8 mouse cellular contexts compared by ENCODE assay signal in the genomic region with DNA sequence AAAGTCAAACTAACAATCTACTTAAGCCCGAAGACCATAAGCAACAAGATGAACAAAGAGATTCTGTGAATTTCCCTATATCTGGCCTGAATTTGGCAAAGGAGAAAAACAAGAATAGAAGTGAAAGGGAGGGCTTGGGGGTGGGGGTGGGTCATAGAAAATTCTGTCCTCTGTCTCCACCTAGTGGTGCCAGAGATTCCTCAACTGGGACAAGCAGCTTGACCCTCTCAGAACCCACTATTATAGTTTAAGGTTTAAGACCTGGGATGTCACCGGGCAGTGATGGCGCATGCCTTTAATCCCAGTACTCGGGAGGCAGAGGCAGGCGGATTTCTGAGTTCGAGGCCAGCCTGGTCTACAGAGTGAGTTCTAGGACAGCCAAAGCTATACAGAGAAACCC. TPM values are rescaled to one million over a fixed set of nuclear protein-coding genes. Genes with fewer than 3 reads are reported as not detected.
A peak's percentile ranks its signal among the peaks of the same experiment; 100 is the strongest.
DNase-seq lines count a peak whose midpoint lies in the region; ATAC-seq lines count a peak whose summit lies in the region.

No protein-coding gene starts in this region.

- no peaks in the 10 kb centered on the region for H3K9me3 ChIP-seq in neural tube, embryonic 11.5 days (ENCODE audit: control insufficient read depth, low read length)
- no peaks in the 10 kb centered on the region for H3K9me3 ChIP-seq in lung, embryonic 16.5 days (ENCODE audit: control insufficient read depth, low read length)

- WGBS in neural tube, embryonic 11.5 days: 74% methylated on average over 6 of the region's 6 CpGs
- 57% methylated on average over 6 of the region's 6 CpGs for WGBS in lung, embryonic 16.5 days

- H3K9ac ChIP-seq in neural tube, embryonic 11.5 days (ENCODE audit: low read length): no peak overlapping the region
- H3K9ac ChIP-seq in lung, embryonic 16.5 days (ENCODE audit: low read length): no peak overlapping the region

- DNase-seq in cerebellum, adult 8-10 months: peak; percentile 34
- DNase-seq in cerebellum, adult 9-11 months: no peak
- DNase-seq in neural tube, embryonic 11.5 days (ENCODE audit: low spot score): peak; percentile 39
- no peak for DNase-seq in neural tube, embryonic 10.5 days (ENCODE audit: extremely low spot score, low spot score)
- peak; percentile 6 for DNase-seq in brain, embryonic 18.5 days (ENCODE audit: low read depth, low spot score)
- DNase-seq in heart, postnatal 36 days: peak; percentile 50 to 56
- DNase-seq in thymus, postnatal 14 days: peak; percentile 62

- ATAC-seq in neural tube, embryonic 11.5 days (ENCODE audit: insufficient read depth, low FRiP score, low TSS enrichment): no peak
- peak; percentile 61 for ATAC-seq in lung, embryonic 16.5 days (ENCODE audit: low read depth)

- no peaks in the 10 kb centered on the region for H3K4me1 ChIP-seq in neural tube, embryonic 11.5 days (ENCODE audit: control insufficient read depth, insufficient read depth, low read length)
- no peaks in the 10 kb centered on the region for H3K4me1 ChIP-seq in lung, embryonic 16.5 days (replicated peaks; ENCODE audit: control insufficient read depth, insufficient read depth, low read length)

- no peaks in the 10 kb centered on the region for H3K36me3 ChIP-seq in neural tube, embryonic 11.5 days (ENCODE audit: control insufficient read depth, insufficient read depth, low read length)
- H3K36me3 ChIP-seq in lung, embryonic 16.5 days (ENCODE audit: control insufficient read depth, insufficient read depth, low read length): no peaks in the 10 kb centered on the region

- H3K27me3 ChIP-seq in neural tube, embryonic 11.5 days (ENCODE audit: control insufficient read depth, insufficient read depth, low read length): no peaks in the 10 kb centered on the region
- no peaks in the 10 kb centered on the region for H3K27me3 ChIP-seq in lung, embryonic 16.5 days (ENCODE audit: control insufficient read depth, insufficient read depth, low read depth, low read length)

- intact Hi-C loops in heart, postnatal 36 days (cut with DNase I): no loop called here

- H3K4me3 ChIP-seq in neural tube, embryonic 11.5 days (ENCODE audit: low read depth, low read length): no peak overlapping the region
- no peak overlapping the region for H3K4me3 ChIP-seq in lung, embryonic 16.5 days (ENCODE audit: low read length)

- H3K4me2 ChIP-seq in neural tube, embryonic 11.5 days (ENCODE audit: low read depth): no peak overlapping the region
- H3K4me2 ChIP-seq in lung, embryonic 16.5 days (ENCODE audit: low read depth, low read length): no peak overlapping the region

- H3K27ac ChIP-seq in neural tube, embryonic 11.5 days (ENCODE audit: low read depth, low read length): no peak overlapping the region
- H3K27ac ChIP-seq in lung, embryonic 16.5 days (ENCODE audit: low read length): no peak overlapping the region

RNA-seq across cellular contexts. Expression of a gene that starts 12.6 kb away (rescaled TPM):
- polyA plus RNA-seq in neural tube, embryonic 11.5 days (2014; fragmentation: Nextera tagmentation; extraction: Ambion mirVana): 56.6 and 67.7 TPM in 2 replicates
- 10 to 100 TPM; 80.0 to 80.1 TPM for total RNA-seq in heart, postnatal 36 days (2021)
- 40.1 and 41.6 TPM in 2 replicates for polyA plus RNA-seq in lung, embryonic 16.5 days (2015; fragmentation: Nextera tagmentation; extraction: Ambion mirVana)

RNA-seq across cellular contexts. Expression of a gene that starts 37.0 kb away (rescaled TPM):
- 80.4 and 82.9 TPM in 2 replicates for polyA plus RNA-seq in neural tube, embryonic 11.5 days (2014; fragmentation: Nextera tagmentation; extraction: Ambion mirVana)
- total RNA-seq in heart, postnatal 36 days (2021): under 1 TPM; 0.43 to 0.69 TPM
- 30.1 and 31.5 TPM in 2 replicates for polyA plus RNA-seq in lung, embryonic 16.5 days (2015; fragmentation: Nextera tagmentation; extraction: Ambion mirVana)

RNA-seq across cellular contexts. Expression of a gene that starts 58.4 kb away (rescaled TPM):
- polyA plus RNA-seq in neural tube, embryonic 11.5 days (2014; fragmentation: Nextera tagmentation; extraction: Ambion mirVana): 56.5 and 61.1 TPM in 2 replicates
- 10 to 100 TPM; 16.0 to 17.1 TPM for total RNA-seq in heart, postnatal 36 days (2021)
- 29.6 and 30.7 TPM in 2 replicates for polyA plus RNA-seq in lung, embryonic 16.5 days (2015; fragmentation: Nextera tagmentation; extraction: Ambion mirVana)

Comparison
In these comparisons a context has a peak if more than half of its experiments do, and no peak if none do; other contexts are left out.
1. DNase-seq: peak in cerebellum, adult 8-10 months (single experiment), neural tube, embryonic 11.5 days (single experiment), brain, embryonic 18.5 days (single experiment), heart, postnatal 36 days (2 of 2) and thymus, postnatal 14 days (single experiment); none in cerebellum, adult 9-11 months (single experiment) and neural tube, embryonic 10.5 days (single experiment).